Mouse (Mus musculus): ENCODE data around the gene Nlrp4c.
"Not testable (repeated sequence)": the region's sequence is repeated elsewhere in the genome, so short reads cannot be mapped to it uniquely, and the experiment has no call there.

Gene Nlrp4c

GRCm38 (mm10) chr7:6044861-6045260 is at the start of gene Nlrp4c:
Nlrp4c (plus strand) TSS chr7:6045161.
- ATAC-seq (ENCODE audit: low TSS enrichment) = no peak

DNA sequence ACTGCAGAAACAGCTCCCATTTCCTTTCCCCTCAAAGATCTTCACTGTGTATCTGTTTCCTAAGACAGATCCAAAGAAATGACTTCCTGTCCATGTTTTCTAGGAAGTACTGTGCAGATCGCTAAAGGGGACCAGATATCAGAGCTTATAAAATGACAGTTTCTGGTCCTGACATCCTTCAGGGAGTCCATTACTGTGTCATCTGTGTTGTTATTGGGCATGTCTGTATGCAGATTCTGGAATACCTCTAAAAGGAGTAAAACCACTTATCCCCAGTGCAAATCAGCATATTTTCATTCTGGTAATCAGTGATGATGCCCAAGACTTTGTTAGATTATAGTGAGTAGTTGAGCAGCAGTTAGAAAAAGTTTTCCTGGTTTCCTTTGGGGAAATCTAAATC is 34.1 kb upstream of the Nlrp4c start, which contains the start of gene Vmn1r65:
Gene Vmn1r65, minus strand, starts transcription at position 101 of the 400 bp plus-strand sequence.
- ATAC-seq (ENCODE audit: low TSS enrichment) = no peak

DNA sequence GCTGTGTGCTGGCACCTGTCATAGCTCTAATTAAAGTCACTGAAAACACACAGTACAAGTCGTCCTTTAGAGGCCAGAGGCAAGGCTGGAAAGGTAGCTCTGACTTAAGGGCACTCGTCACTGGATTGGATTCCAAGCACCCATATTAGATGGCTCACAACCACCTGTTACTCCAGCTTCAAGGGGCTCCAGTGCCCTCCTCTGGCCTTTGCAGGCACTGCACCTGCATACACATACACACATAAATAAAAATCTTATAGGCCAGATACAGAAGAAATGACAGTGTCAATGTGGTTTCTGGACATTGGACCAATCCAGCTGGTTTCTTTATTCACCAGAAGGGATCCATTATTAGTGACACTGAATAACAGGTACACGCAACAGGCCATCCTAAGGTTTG is 74.5 kb downstream of the Nlrp4c start:
- ATAC-seq (ENCODE audit: low TSS enrichment) = no peak

DNA sequence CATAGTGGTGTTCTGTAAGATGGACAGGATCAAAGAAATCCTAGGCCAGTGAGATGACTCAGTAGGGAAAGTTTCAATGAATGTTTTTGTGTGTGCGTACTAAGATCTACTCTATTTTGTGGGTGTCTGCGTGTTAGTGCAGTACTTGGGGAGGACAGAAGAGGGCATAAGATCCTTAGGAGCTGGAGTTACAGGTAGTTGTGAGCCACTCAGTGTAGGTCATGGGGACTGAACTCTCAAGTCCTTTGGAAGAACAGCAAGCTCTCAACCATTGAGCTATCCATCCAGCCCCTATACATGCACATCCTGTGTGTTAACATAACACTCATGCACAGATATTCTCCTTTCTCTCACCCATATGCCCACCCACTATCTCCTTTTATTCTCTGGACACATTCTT is 75.1 kb downstream of the Nlrp4c start:
- ATAC-seq (ENCODE audit: low TSS enrichment) = not testable (repeated sequence)

- not testable (repeated sequence) for ATAC-seq (ENCODE audit: low TSS enrichment)
These were observed 76.2 kb downstream of the Nlrp4c start for GRCm38 (mm10) chr7:6121128-6121527.

DNA sequence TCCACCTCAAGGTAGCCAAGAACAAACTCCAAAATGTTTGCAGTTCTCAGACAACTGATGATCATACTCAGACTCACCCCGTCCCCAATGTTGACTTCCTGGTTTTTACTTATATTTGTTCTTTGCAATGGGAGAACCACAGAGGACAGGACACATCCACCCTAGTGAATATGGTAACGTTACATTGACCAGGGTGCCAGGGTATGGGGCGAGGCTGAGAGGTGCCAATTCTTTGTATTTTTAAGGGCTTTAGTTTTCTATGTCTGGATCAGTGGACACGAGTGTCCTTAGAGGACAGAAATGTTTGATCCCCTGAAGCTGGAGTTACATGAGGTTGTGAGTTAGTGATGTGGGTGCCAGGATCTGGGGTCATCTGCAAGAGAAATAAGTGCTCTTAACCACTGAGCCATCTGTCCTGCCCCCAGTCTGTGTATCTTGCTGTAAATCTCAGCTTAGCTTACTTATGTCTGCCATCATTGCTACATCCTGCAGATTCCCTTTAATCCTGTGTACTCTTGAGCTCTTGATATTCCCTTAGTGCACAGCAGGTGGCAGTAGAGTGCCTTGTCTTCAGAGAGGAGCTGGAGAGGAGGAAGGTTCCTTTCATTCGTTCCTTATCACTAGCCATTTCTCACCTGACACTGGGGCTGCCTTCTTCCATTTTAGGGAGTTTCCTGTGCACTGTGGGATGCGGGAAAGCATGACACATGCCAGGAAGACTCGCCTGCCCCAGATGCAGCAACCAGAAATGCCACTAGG is 81.9 kb downstream of the Nlrp4c start:
- peak; percentile 90 for ATAC-seq (ENCODE audit: low TSS enrichment)

- ATAC-seq (ENCODE audit: low TSS enrichment) = no peak
These were observed 85.4 kb downstream of the Nlrp4c start for GRCm38 (mm10) chr7:6130346-6130745.

GRCm38 (mm10) chr7:6132646-6133045 is 87.7 kb downstream of the Nlrp4c start:
- no peak for ATAC-seq (ENCODE audit: low TSS enrichment)

DNA sequence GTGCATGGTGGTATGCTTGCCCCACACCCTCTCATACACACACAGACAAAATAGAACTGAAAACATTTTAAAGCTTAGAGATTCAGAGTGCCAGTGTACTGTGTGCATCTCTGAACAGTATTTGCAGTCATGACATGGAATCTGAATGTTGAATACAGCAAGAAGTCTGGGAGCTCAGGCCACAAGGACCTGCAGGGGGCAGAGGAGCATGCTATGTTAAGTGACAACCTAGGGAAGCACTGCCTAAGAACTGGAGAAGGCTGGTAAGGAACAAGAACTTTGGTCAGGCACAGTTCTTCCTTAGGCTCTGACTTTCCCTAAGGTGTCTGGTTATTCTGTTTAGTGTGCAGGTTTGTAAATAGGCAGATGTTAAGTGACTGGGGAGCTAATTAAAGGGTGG is 91.5 kb downstream of the Nlrp4c start:
- ATAC-seq (ENCODE audit: low TSS enrichment) = no peak

- ATAC-seq (ENCODE audit: low TSS enrichment) = no peak
These were observed 94.3 kb downstream of the Nlrp4c start for GRCm38 (mm10) chr7:6139295-6139694.

DNA sequence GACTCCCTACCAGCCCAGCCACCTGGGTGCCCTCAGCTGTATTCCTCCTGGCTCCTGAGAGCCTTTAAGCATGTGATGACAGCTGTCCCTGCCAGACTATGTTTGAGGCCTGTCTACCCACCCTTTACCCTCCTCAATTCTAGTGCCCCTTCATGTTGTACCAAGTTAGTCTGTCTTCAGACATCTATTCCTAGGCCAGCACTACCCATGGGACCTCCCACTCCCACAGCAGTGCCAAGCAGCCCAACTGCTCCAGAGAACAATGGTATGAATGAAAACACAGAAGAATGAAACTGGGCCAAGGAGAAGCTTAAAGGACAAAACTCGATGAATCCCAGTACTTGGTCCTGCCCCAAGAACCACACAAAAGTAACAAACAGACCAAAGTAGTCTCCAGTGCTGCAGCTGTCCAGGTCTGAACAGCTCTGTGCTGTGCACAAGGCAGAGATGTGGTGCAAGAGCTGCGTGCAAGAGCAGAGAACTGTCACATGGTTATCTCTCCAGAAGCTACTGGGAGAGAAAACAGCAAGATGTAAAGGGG is 99.1 kb downstream of the Nlrp4c start:
- peak; percentile 58; the same call in 1 of the 2 replicates for ATAC-seq (ENCODE audit: low TSS enrichment)

DNA sequence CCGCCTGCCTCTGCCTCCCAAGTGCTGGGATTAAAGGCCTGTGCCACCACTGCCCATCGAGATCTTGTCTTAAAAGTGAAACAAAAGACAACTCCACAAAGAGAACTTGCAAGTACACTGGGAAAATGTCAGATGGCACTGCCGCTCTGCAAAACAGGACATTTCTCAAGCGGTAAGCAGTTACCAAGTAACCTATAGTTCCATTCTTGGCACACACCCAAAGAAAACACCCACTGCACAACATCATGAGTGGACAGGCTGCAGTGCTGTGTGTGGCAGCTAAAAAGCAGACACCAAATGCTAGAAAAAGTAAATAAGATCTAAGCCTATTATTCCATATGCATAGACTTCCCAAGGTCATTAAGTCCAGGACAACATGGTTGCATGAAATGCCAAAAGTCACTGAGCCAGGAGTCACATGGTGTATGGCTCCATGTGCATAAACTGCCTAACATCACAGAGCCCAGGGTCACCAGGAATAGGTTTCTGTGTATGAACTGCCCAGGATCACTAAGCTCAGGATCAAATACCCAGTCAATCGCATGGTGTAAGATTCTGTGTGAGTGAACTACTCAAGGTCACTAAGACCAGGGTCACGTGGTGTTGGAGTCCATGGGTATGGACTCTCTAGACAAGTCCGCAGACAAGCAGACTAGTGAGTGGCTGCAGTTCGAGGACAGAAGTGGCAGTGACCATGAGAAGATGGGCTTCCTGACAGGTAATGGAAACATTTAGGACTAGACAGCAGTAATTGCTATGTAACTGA is 100.6 kb downstream of the Nlrp4c start:
- ATAC-seq (ENCODE audit: low TSS enrichment) = no peak

DNA sequence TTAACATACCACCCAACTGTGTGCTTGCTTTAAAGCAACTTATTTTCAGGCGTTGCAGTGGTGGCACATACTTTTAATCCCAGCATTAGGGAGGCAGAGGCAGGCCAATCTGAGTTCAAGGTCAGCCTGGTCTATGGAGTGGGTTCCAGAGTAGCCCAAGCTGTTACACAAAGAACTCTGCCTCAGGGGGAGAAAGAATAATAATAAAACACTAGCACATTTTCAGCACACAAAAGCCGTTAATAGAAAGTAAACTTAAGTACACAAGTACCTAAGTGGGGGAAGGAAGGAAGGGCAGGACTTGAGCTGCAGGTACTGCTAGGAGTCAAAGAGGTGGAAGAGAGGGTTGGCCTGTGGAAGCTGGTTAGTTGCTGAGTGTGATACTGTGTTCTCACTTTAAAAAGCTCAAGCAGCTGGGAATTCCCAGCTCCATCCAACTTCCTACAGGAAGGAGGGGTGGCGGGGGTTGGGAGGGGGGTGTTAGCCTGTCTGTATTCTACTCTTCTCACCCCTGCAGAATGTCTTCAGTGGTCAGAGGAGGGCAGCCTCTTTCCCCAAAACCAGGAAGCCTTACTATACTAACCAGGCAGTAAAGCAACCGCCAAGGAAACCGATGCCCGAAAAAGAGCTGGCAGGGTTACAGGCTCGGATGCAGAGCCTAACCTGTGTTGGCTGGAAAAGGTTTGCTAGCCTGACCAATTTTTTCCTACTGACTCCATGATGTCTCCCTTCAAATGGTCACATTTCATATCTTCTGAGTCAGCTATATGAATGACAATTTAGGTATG is 101.4 kb downstream of the Nlrp4c start:
- ATAC-seq (ENCODE audit: low TSS enrichment) = no peak

DNA sequence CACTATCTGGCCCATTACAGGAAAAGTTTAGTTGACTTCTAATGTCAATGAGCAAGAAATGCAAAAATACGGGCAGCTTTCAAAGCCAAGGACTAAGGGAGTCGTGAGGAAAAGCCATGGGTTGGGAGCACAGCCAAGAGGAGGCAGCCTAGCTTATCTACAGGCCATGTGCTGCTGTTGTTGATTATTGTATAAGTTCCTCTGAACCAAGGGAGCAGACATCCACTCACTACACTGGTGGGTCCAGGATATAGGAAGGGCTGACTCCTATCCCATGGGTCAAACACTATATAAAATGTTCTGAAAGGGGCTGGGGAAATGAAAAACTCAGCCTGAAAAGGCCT is 102.0 kb downstream of the Nlrp4c start:
- no peak for ATAC-seq (ENCODE audit: low TSS enrichment)

- ATAC-seq (ENCODE audit: low TSS enrichment) = no peak
These were observed 102.7 kb downstream of the Nlrp4c start for GRCm38 (mm10) chr7:6147688-6148087.

DNA sequence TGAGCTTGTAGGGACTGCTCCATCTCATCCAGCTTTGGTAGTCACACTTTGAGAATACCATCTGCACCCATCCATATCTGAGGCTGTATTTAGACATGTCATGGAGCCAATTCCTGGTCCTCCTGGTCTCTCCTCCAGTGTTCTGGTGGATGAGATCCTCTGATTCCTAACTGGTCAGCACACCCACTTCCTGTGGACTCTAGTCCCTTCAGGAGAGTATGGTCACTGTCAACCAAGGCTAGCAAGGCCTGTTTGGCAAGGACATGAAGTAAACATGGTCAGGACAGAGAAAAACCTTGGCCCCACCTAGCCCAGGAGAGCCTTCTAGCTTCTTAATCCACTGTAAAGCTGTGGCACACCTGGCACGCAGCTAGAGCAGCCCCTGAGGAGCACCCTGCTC is 106.3 kb downstream of the Nlrp4c start:
- ATAC-seq (ENCODE audit: low TSS enrichment) = no peak

DNA sequence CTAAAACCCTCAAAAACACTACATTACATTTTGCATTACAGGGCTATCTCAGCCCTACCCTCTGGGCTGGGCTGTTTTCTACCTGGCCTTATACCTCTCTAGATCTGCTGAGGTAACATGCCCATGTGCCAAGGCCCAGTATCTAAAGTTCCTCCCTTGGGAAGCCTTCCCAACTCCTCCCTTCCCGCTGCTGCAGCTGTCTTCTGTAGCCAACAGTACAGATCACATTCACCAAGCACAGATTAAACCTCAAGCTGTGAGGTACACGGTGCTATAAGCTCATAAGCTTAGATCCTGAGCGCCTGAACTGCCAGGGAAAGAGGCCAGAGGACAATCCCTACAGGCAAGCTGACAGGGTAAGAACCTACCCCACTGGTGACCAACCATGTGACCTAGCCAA is 107.1 kb downstream of the Nlrp4c start:
- no peak for ATAC-seq (ENCODE audit: low TSS enrichment)

- ATAC-seq (ENCODE audit: low TSS enrichment) = no peak
These were observed 108.2 kb downstream of the Nlrp4c start for GRCm38 (mm10) chr7:6153131-6153530.

GRCm38 (mm10) chr7:6154164-6154563 is 109.2 kb downstream of the Nlrp4c start:
- ATAC-seq (ENCODE audit: low TSS enrichment) = no peak

Data from frontal cortex, adult (tissue).